Mouse (Mus musculus): ENCODE measurements around the gene Enpp6.
"Not testable (repeated sequence)": the region's sequence is repeated elsewhere in the genome, so short reads cannot be mapped to it uniquely, and the experiment has no call there.

Enpp6 gene

DNA sequence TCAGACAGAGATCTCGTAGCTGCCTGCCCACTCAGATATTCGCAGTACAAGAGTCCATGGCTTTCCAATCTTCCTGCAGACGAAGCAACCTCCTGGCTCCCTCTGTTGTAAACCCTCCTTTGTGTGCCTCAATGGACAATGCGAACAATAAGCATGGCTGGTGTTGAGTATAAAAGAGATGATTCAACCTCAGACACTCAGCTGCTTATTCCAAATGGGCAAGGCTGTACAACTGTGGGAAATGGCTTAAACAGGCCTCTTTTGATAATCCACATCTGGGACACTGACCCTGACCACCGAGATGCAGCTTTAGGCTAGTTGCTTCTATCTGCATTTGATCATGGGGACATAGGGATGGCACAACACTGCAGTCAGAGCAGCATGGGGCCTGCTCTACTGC lies 19.0 kb downstream of the Enpp6 start:
- no peak for DNase-seq

GRCm38 (mm10) chr8:47006785-47007184 lies 20.1 kb downstream of the Enpp6 start:
- no peak for DNase-seq

- DNase-seq: no peak
Measured at GRCm38 (mm10) chr8:47008220-47008773, 21.6 kb downstream of the Enpp6 start.

GRCm38 (mm10) chr8:47016268-47016946 lies 29.7 kb downstream of the Enpp6 start:
- peak; percentile 58 for DNase-seq

DNA sequence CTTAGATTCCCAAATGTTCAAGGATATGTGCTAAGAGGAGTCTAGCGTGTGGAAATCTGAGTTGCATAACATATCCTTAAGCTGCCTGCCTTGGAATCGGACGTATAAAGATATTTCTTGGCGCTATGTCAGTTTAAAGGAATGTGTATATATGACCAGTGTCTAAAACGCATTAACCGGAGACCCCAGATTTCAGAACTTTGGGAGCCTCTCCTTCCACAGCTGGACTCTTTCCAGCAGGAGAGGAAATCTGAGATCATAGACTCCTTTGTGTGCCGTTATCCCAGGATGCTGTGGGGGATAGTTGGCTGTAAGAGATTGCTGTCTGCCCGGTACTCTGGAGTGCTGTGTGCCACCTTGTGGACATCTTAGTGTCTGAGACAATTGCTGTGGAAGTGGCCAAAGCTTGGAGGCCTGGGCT lies 34.5 kb downstream of the Enpp6 start:
- DNase-seq: no peak

DNA sequence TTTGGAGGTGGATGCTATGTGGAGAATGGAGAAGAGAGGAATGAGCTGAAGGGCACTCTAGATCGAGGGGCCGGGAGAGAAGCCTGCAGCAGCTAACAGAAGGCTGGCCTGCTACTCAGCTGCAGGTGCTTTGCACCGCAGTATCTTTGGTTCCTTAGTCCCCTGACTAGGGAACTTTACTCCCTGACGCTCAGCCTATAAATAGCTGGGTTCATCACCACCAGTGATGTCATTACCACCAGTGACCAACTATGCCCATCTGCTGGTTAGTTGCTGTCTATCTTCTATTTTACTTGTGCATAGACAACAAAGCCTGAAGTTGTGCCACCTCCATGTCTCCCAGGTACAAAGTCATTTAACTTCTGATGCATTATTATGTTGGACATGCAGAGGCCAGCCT lies 37.9 kb downstream of the Enpp6 start:
- no peak for DNase-seq

- no peak for DNase-seq
Measured at GRCm38 (mm10) chr8:47026841-47027490, 40.3 kb downstream of the Enpp6 start.

DNA sequence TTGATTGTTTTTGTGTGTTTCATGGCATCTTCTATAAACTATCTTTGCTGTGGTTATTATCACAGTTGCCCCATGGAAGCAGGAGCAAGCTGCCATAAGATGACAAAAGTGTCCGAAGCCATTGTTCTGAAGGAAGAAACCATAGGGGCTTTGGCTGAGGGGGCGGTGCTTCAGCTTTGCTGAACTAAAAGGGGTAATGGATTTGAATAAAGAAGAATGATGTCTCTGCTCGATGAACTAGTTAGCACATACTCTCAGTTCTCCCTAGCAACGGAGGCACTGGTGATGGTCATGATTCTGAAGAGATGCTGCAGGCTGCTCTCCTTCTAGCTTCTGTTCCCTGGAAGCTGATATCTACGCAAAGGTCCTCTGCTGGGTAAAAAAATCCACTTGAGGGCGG lies 41.8 kb downstream of the Enpp6 start:
- DNase-seq: no peak

GRCm38 (mm10) chr8:47030321-47030720 lies 43.6 kb downstream of the Enpp6 start:
- no peak for DNase-seq

DNA sequence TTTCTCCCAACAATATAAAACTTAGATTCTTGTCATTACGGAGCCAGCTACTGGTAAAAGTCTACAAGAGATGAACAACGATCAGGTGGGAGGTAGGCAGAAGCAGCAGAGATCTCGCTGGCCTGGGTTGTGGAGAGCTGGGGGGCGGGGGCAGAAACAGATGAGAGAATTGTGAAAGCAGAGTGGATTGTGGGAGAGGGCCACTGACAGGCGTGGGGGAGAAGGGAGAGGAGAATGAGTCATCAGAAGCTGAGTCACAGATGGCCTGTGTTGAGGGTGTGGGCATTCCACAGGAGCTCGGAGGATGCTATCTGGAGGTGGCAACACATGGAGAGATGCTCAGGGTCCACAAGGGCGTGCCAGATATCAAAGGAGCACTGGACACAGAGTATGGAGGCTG lies 45.4 kb downstream of the Enpp6 start:
- DNase-seq: no peak

- no peak for DNase-seq
Measured at GRCm38 (mm10) chr8:47033976-47034375, 47.3 kb downstream of the Enpp6 start.

GRCm38 (mm10) chr8:47036501-47036900 lies 49.8 kb downstream of the Enpp6 start:
- DNase-seq: no peak

GRCm38 (mm10) chr8:47037405-47037804 lies 50.7 kb downstream of the Enpp6 start:
- no peak for DNase-seq

- DNase-seq: not testable (repeated sequence)
Measured at GRCm38 (mm10) chr8:47040215-47040614, 53.5 kb downstream of the Enpp6 start.

DNA sequence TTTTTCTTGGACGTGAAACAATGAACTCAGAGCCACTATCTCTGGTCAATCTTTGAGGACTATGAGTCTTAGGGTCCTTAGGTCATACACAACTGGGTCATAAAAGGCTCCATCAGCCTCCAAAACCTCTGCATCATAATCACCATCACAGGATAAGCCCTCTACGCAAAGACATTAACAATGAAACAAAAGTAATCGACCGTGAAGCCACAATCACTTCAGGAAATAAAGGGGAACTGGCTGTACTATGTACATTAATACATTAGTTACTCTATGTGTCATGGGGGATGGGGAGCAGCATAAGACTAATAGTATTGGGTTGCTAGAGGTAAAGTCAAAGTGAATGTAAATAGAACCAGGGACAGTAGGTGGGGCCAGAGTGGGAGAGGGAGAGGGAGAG lies 59.7 kb downstream of the Enpp6 start:
- no peak for DNase-seq

DNA sequence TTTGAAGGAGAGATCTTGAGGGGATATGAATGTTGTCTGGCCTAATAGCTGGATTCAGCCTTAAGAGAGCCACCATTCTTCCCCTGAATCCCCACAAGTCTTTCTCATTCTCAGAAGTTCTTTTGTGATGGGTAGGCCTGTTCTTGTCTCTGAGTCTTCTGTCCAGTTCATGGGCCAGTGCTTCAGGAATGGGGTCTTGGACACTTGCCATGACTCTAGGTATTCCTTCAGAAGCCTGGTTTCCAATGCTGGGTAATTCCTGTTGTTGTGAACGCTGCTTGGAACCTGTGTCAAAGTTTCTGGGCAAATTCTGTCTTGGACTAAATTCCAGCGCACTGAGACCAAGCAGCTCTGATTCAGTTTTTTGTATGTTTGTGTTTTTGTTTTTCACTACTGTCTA lies 60.5 kb downstream of the Enpp6 start:
- no peak for DNase-seq

GRCm38 (mm10) chr8:47048584-47048983 lies 61.9 kb downstream of the Enpp6 start:
- DNase-seq: no peak

DNA sequence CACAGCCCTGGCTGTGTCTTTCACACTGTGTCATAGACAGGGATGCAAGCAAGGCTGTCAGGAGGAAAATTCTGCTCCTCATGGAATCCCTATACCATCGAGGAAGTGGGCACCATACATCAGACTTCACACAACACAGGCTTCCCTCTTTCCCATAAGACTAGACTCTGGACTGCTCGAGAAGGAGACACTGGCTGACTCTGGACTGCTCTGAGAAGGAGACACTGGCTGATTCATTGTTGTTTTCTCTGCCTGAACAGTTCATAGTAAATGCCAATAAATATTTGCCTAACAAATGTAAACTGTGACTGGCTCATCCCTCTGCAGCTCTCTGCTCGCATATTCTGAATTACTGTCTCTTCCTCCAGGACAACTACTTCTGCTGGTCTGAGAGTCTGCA lies 66.0 kb downstream of the Enpp6 start:
- no peak for DNase-seq

- no peak for DNase-seq
Measured at GRCm38 (mm10) chr8:47056086-47056485, 69.4 kb downstream of the Enpp6 start.

- DNase-seq: no peak
Measured at GRCm38 (mm10) chr8:47058526-47058925, 71.8 kb downstream of the Enpp6 start.

- DNase-seq: no peak
Measured at GRCm38 (mm10) chr8:47058971-47059370, 72.3 kb downstream of the Enpp6 start.

- no peak for DNase-seq
Measured at GRCm38 (mm10) chr8:47061105-47061720, 74.5 kb downstream of the Enpp6 start.

GRCm38 (mm10) chr8:47067121-47067520 lies 80.4 kb downstream of the Enpp6 start:
- DNase-seq: no peak

DNA sequence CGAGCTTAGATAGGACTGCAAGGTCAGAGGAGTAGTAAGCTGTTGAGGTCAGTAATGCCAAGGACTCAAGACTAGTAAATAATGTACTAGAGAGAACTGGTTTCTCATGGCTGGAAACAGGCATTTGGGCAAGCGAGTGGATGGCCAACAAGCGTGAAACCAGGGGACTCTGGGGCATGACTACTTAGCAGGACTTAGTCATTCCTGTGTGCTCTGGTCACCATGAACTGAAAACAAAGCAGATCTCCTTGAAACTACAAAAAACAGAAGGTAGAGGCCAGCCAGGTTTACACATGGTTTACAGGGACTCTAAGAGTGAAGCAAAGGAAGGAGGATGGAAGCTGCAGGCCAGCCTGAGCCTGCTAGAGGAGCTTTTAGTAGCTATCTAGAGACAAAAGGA lies 82.9 kb downstream of the Enpp6 start:
- DNase-seq: no peak

All from cerebellum, adult 11 months (tissue).